Mouse (Mus musculus) midbrain, postnatal 0 days (tissue): Measurements from ENCODE around the gene Hspb6. TPM values are rescaled to one million over a fixed set of nuclear protein-coding genes. Genes with fewer than 3 reads are reported as not detected.

Experiments
- ATAC-seq: fragments of 200-750 bp; cut with Nextera tagmentation; 2 replicates; pipeline ENCODE4 v1.8.0; 2017; ENCODE audit warnings: moderate number of reproducible peaks, mild to moderate bottlenecking, moderate TSS enrichment, moderate library complexity; ENCODE audit not compliant: low FRiP score
- DNase-seq: peaks from one replicate; pipeline ENCODE4 v3.0.0-alpha.2; 2015; ENCODE audit warnings: low spot score
- H3K27ac ChIP-seq: fragments of 300-500 bp; sonication (generic); 2 replicates; pipeline ENCODE4 v1.5.1; 2014; ENCODE audit warnings: low read depth, mild to moderate bottlenecking, low read length, mixed read lengths
- H3K27me3 ChIP-seq: fragments of 300-500 bp; sonication (generic); 2 replicates; pipeline ENCODE4 v1.6.1; 2014; ENCODE audit warnings: low read length, control low read depth, mixed read lengths; ENCODE audit not compliant: insufficient read depth
- H3K36me3 ChIP-seq: fragments of 300-500 bp; sonication (generic); 2 replicates; pipeline ENCODE4 v1.6.1; 2014; ENCODE audit warnings: low read length, control low read depth, mixed read lengths; ENCODE audit not compliant: insufficient read depth
- H3K4me1 ChIP-seq: fragments of 300-500 bp; sonication (generic); 2 replicates; pipeline ENCODE4 v1.6.1; 2014; ENCODE audit warnings: mild to moderate bottlenecking, control low read depth, antibody characterized with exemption, low read length, mixed read lengths; ENCODE audit not compliant: insufficient read depth
- H3K4me2 ChIP-seq: fragments of 300-500 bp; sonication (generic); 2 replicates; pipeline ENCODE4 v1.6.1; 2014; ENCODE audit warnings: low read depth, mild to moderate bottlenecking, low read length, mixed read lengths; ENCODE audit not compliant: poor library complexity, severe bottlenecking
- H3K4me3 ChIP-seq: fragments of 300-500 bp; sonication (generic); 2 replicates; pipeline ENCODE4 v1.5.1; 2014; ENCODE audit warnings: low read depth, mild to moderate bottlenecking, low read length, moderate library complexity
- H3K9ac ChIP-seq: fragments of 300-500 bp; sonication (generic); replicated peaks from 2 replicates; pipeline ENCODE4 v1.6.1; 2014; ENCODE audit warnings: mild to moderate bottlenecking, low read length, moderate library complexity, mixed read lengths; ENCODE audit not compliant: poor library complexity, severe bottlenecking
- H3K9me3 ChIP-seq: fragments of 300-500 bp; sonication (generic); 2 replicates; pipeline ENCODE4 v1.6.1; 2016; ENCODE audit warnings: low read length, control low read depth
- CTCF ChIP-seq: IDR thresholded peaks from 2 replicates; pipeline ENCODE4 v1.5.1; 2016; ENCODE audit warnings: antibody characterized with exemption, mild to moderate bottlenecking
- WGBS: fragments of 180-500 bp; shearing (Covaris S2); extraction: QIAGEN DNeasy Blood & Tissue Kit; methylation state at CpG from one replicate; pipeline ENCODE4 v1.1.7; 2014; 5-methylcytosine and 5-hydroxymethylcytosine counted together
- polyA plus RNA-seq: library from polyadenylated mRNA; unstranded; fragments of >200 nt; fragmentation: Nextera tagmentation; extraction: Ambion mirVana; gene quantifications from 2 replicates; pipeline ENCODE4 v1.2.1, GENCODE M21; 2015
- total RNA-seq: library from RNA; depleted of rRNA; stranded (reverse); fragments of >200 nt; gene quantifications from 2 replicates; pipeline ENCODE4 v1.2.3, GENCODE M21; 2014

Gene Hspb6
- total and polyA plus RNA-seq, 2 experiments from 2014 or later = 6.2 to 13.5 TPM

- ATAC-seq = peak; percentile 62
- TF ChIP-seq CTCF = peak; percentile 90
- Histone ChIP-seq H3K27me3 (no peaks in the 10 kb centered on the region), H3K27ac (peak overlapping the region; percentile 97), H3K9ac (peak overlapping the region; percentile 98), H3K36me3 (peaks cover 13% of the 10 kb centered on the region), H3K4me1 (peaks cover 9% of the 10 kb centered on the region; the same call in 1 of the 2 replicates), H3K4me3 (peak overlapping the region; percentile 79), H3K4me2 (peak overlapping the region; percentile 89), H3K9me3 (no peaks in the 10 kb centered on the region)
- 30% methylated on average over 39 of the region's 40 CpGs for WGBS
- peak; percentile 88 for DNase-seq
Measured at GRCm38 (mm10) chr7:30589435-30590301, 37.7 kb downstream of the Hspb6 start.

GRCm38 (mm10) chr7:30590927-30591604, 39.1 kb downstream of the Hspb6 start:
- H3K9me3 ChIP-seq = no peaks in the 10 kb centered on the region
- H3K36me3 ChIP-seq = peaks cover under 1% of the 10 kb centered on the region; the same call in 1 of the 2 replicates
- no peak for TF ChIP-seq CTCF
- no peak for ATAC-seq
- H3K9ac ChIP-seq = no peak overlapping the region
- H3K4me2 ChIP-seq = no peak overlapping the region
- H3K4me1 ChIP-seq = peaks cover 9% of the 10 kb centered on the region; the same call in 1 of the 2 replicates
- no peak for DNase-seq
- 89% methylated on average over 9 of the region's 9 CpGs for WGBS
- H3K27me3 ChIP-seq = no peaks in the 10 kb centered on the region
- no peak overlapping the region for H3K4me3 ChIP-seq
- H3K27ac ChIP-seq = no peak overlapping the region

GRCm38 (mm10) chr7:30591605-30591951, 39.6 kb downstream of the Hspb6 start:
- Histone ChIP-seq H3K36me3 (no peaks in the 10 kb centered on the region), H3K9me3 (no peaks in the 10 kb centered on the region), H3K27me3 (no peaks in the 10 kb centered on the region), H3K4me1 (peaks cover 9% of the 10 kb centered on the region; the same call in 1 of the 2 replicates), H3K4me3 (no peak overlapping the region), H3K27ac (no peak overlapping the region), H3K9ac (no peak overlapping the region; the same call in 1 of the 2 replicates), H3K4me2 (no peak overlapping the region)
- DNase-seq (no peak), ATAC-seq (no peak)
- WGBS = 29% methylated on average over 4 of the region's 4 CpGs
- TF ChIP-seq CTCF = no peak

- no peaks in the 10 kb centered on the region for H3K9me3 ChIP-seq
- H3K4me3 ChIP-seq = no peak overlapping the region
- ATAC-seq = no peak
- no peak overlapping the region for H3K4me2 ChIP-seq
- WGBS = 65% methylated on average over 5 of the region's 5 CpGs
- H3K4me1 ChIP-seq = no peaks in the 10 kb centered on the region
- no peak overlapping the region for H3K9ac ChIP-seq
- no peak for TF ChIP-seq CTCF
- no peak for DNase-seq
- H3K27me3 ChIP-seq = no peaks in the 10 kb centered on the region
- no peaks in the 10 kb centered on the region for H3K36me3 ChIP-seq
- no peak overlapping the region for H3K27ac ChIP-seq
Measured at GRCm38 (mm10) chr7:30592772-30593423, 40.9 kb downstream of the Hspb6 start.

GRCm38 (mm10) chr7:30593579-30594509, 41.9 kb downstream of the Hspb6 start:
- WGBS = 65% methylated on average over 10 of the region's 10 CpGs
- no peak for ATAC-seq
- no peaks in the 10 kb centered on the region for H3K27me3 ChIP-seq
- no peak overlapping the region for H3K27ac ChIP-seq
- no peak overlapping the region for H3K9ac ChIP-seq
- no peak for TF ChIP-seq CTCF
- no peaks in the 10 kb centered on the region for H3K36me3 ChIP-seq
- no peak overlapping the region for H3K4me3 ChIP-seq
- DNase-seq = no peak
- no peak overlapping the region for H3K4me2 ChIP-seq
- no peaks in the 10 kb centered on the region for H3K9me3 ChIP-seq
- no peaks in the 10 kb centered on the region for H3K4me1 ChIP-seq
